Mouse (Mus musculus) kidney, embryonic 14.5 days (tissue): ENCODE measurements around the gene Tbx6. TPM values are rescaled to one million over a fixed set of nuclear protein-coding genes. Genes with fewer than 3 reads are reported as not detected.

Experiments used
- ATAC-seq: fragments of 200-750 bp; cut with Nextera tagmentation; 2 replicates; pipeline ENCODE4 v1.8.0; 2017; ENCODE audit warnings: moderate number of reproducible peaks, mild to moderate bottlenecking, moderate TSS enrichment, moderate library complexity; ENCODE audit not compliant: low FRiP score, low TSS enrichment
- H3K27ac ChIP-seq: fragments of 300-500 bp; sonication (generic); 2 replicates; pipeline ENCODE4 v1.5.1; 2014; ENCODE audit warnings: low read depth, mild to moderate bottlenecking, low read length, moderate library complexity, mixed read lengths
- H3K27me3 ChIP-seq: fragments of 300-500 bp; sonication (generic); 2 replicates; pipeline ENCODE4 v1.6.1; 2014; ENCODE audit warnings: mild to moderate bottlenecking, low read length; ENCODE audit not compliant: control insufficient read depth, insufficient read depth
- H3K36me3 ChIP-seq: fragments of 300-500 bp; sonication (generic); 2 replicates; pipeline ENCODE4 v1.6.1; 2014; ENCODE audit warnings: low read length, mixed read lengths; ENCODE audit not compliant: control insufficient read depth, insufficient read depth
- H3K4me1 ChIP-seq: fragments of 300-500 bp; sonication (generic); 2 replicates; pipeline ENCODE4 v1.6.1; 2014; ENCODE audit warnings: low read length, mixed read lengths; ENCODE audit not compliant: control insufficient read depth, insufficient read depth
- H3K4me2 ChIP-seq: fragments of 300-500 bp; sonication (generic); replicated peaks from 2 replicates; pipeline ENCODE4 v1.6.1; 2014; ENCODE audit warnings: low read depth, mild to moderate bottlenecking, low read length
- H3K4me3 ChIP-seq: fragments of 300-500 bp; sonication (generic); 2 replicates; pipeline ENCODE4 v1.5.1; 2014; ENCODE audit warnings: mild to moderate bottlenecking, low read length
- H3K9ac ChIP-seq: fragments of 300-500 bp; sonication (generic); 2 replicates; pipeline ENCODE4 v1.6.1; 2014; ENCODE audit warnings: low read depth, mild to moderate bottlenecking, low read length, moderate library complexity
- H3K9me3 ChIP-seq: fragments of 300-500 bp; sonication (generic); 2 replicates; pipeline ENCODE4 v1.6.1; 2016; ENCODE audit warnings: low read length; ENCODE audit not compliant: control insufficient read depth
- WGBS: fragments of 180-500 bp; shearing (Covaris S2); extraction: QIAGEN DNeasy Blood & Tissue Kit; methylation state at CpG from one replicate; pipeline ENCODE4 v1.1.7; 2014; 5-methylcytosine and 5-hydroxymethylcytosine counted together
- polyA plus RNA-seq: library from polyadenylated mRNA; unstranded; fragments of >200 nt; fragmentation: Nextera tagmentation; extraction: Ambion mirVana; gene quantifications from 2 replicates; pipeline ENCODE4 v1.2.1, GENCODE M21; 2014

The Tbx6 gene
- polyA plus RNA-seq, 1 experiment from 2014 or later, result 0.24 TPM

- H3K4me2 ChIP-seq, result no peak overlapping the region
- H3K36me3 ChIP-seq, result no peaks in the 10 kb centered on the region
- H3K27ac ChIP-seq, result no peak overlapping the region
- no peaks in the 10 kb centered on the region for H3K9me3 ChIP-seq
- WGBS, result 58% methylated on average over 8 of the region's 8 CpGs
- no peak overlapping the region for H3K4me3 ChIP-seq
- H3K9ac ChIP-seq, result no peak overlapping the region
- ATAC-seq, result no peak
- no peaks in the 10 kb centered on the region for H3K4me1 ChIP-seq
- H3K27me3 ChIP-seq, result no peaks in the 10 kb centered on the region
Measured at GRCm38 (mm10) chr7:126815726-126816222, 34.5 kb downstream of the Tbx6 start.

- Histone ChIP-seq H3K4me1 (no peaks in the 10 kb centered on the region), H3K27ac (no peak overlapping the region), H3K27me3 (no peaks in the 10 kb centered on the region), H3K4me3 (no peak overlapping the region), H3K4me2 (no peak overlapping the region), H3K9ac (no peak overlapping the region), H3K36me3 (no peaks in the 10 kb centered on the region), H3K9me3 (no peaks in the 10 kb centered on the region)
- 92% methylated on average over 8 of the region's 8 CpGs for WGBS
- no peak for ATAC-seq
Measured at GRCm38 (mm10) chr7:126816494-126816893, 35.2 kb downstream of the Tbx6 start.

- no peak overlapping the region for H3K9ac ChIP-seq
- no peaks in the 10 kb centered on the region for H3K4me1 ChIP-seq
- peaks cover 4% of the 10 kb centered on the region; the same call in 1 of the 2 replicates for H3K27me3 ChIP-seq
- 86% methylated on average over 7 of the region's 7 CpGs for whole genome bisulfite sequencing
- H3K9me3 ChIP-seq, result no peaks in the 10 kb centered on the region
- H3K36me3 ChIP-seq, result no peaks in the 10 kb centered on the region
- no peak overlapping the region for H3K27ac ChIP-seq
- H3K4me2 ChIP-seq, result no peak overlapping the region
- no peak for ATAC-seq
- H3K4me3 ChIP-seq, result no peak overlapping the region
Measured at GRCm38 (mm10) chr7:126817595-126817994, 36.3 kb downstream of the Tbx6 start.

- H3K4me3 ChIP-seq, result no peak overlapping the region
- no peak overlapping the region for H3K27ac ChIP-seq
- 0 out of 2 replicates have a peak, but pooled peaks cover 3% of the 10 kb centered on the region for H3K4me1 ChIP-seq
- no peak overlapping the region for H3K9ac ChIP-seq
- WGBS, result 27% methylated on average over 1 of the region's 1 CpGs
- H3K27me3 ChIP-seq, result peaks cover 11% of the 10 kb centered on the region
- H3K4me2 ChIP-seq, result no peak overlapping the region
- no peaks in the 10 kb centered on the region for H3K9me3 ChIP-seq
- ATAC-seq, result no peak
- no peaks in the 10 kb centered on the region for H3K36me3 ChIP-seq
Measured at GRCm38 (mm10) chr7:126818818-126819217, 37.5 kb downstream of the Tbx6 start.

- no peaks in the 10 kb centered on the region for H3K9me3 ChIP-seq
- 22% methylated on average over 7 of the region's 7 CpGs for WGBS
- peaks cover 15% of the 10 kb centered on the region for H3K27me3 ChIP-seq
- no peaks in the 10 kb centered on the region for H3K36me3 ChIP-seq
- ATAC-seq, result peak; percentile 44
- H3K27ac ChIP-seq, result no peak overlapping the region
- no peak overlapping the region for H3K4me2 ChIP-seq
- no peak overlapping the region for H3K9ac ChIP-seq
- H3K4me3 ChIP-seq, result no peak overlapping the region
- H3K4me1 ChIP-seq, result 0 out of 2 replicates have a peak, but pooled peaks cover 3% of the 10 kb centered on the region
Measured at GRCm38 (mm10) chr7:126821835-126822511, 40.7 kb downstream of the Tbx6 start.

- H3K4me3 ChIP-seq, result 0 out of 2 replicates have a peak overlapping the region, but pooled peaks have one; percentile 24
- H3K4me2 ChIP-seq, result no peak overlapping the region
- H3K36me3 ChIP-seq, result no peaks in the 10 kb centered on the region
- ATAC-seq, result 0 out of 2 replicates have a peak, but pooled peaks have one; percentile 6
- no peak overlapping the region for H3K27ac ChIP-seq
- H3K9me3 ChIP-seq, result no peaks in the 10 kb centered on the region
- 15% methylated on average over 9 of the region's 9 CpGs for WGBS
- H3K27me3 ChIP-seq, result peaks cover 15% of the 10 kb centered on the region
- H3K4me1 ChIP-seq, result 0 out of 2 replicates have a peak, but pooled peaks cover 3% of the 10 kb centered on the region
- H3K9ac ChIP-seq, result no peak overlapping the region
Measured at GRCm38 (mm10) chr7:126822741-126823140, 41.5 kb downstream of the Tbx6 start.

GRCm38 (mm10) chr7:126823202-126823711 is 42.0 kb downstream of the Tbx6 start:
- peaks cover 15% of the 10 kb centered on the region for H3K27me3 ChIP-seq
- H3K9me3 ChIP-seq, result no peaks in the 10 kb centered on the region
- 0 out of 2 replicates have a peak overlapping the region, but pooled peaks have one; percentile 40 for H3K9ac ChIP-seq
- no peak overlapping the region for H3K27ac ChIP-seq
- WGBS, result 0% methylated on average over 9 of the region's 19 CpGs
- 0 out of 2 replicates have a peak, but pooled peaks have one; percentile 36 for ATAC-seq
- H3K4me3 ChIP-seq, result peak overlapping the region; percentile 24
- 0 out of 2 replicates have a peak, but pooled peaks cover 3% of the 10 kb centered on the region for H3K4me1 ChIP-seq
- peak overlapping the region; percentile 55 for H3K4me2 ChIP-seq
- H3K36me3 ChIP-seq, result no peaks in the 10 kb centered on the region

GRCm38 (mm10) chr7:126823940-126824339 is 42.7 kb downstream of the Tbx6 start:
- Histone ChIP-seq H3K27ac (no peak overlapping the region), H3K9ac (no peak overlapping the region), H3K4me3 (no peak overlapping the region), H3K4me1 (0 out of 2 replicates have a peak, but pooled peaks cover 3% of the 10 kb centered on the region), H3K36me3 (no peaks in the 10 kb centered on the region), H3K4me2 (no peak overlapping the region; the same call in 1 of the 2 replicates), H3K9me3 (no peaks in the 10 kb centered on the region), H3K27me3 (peaks cover 16% of the 10 kb centered on the region)
- ATAC-seq, result no peak
- WGBS, result 17% methylated on average over 10 of the region's 10 CpGs

GRCm38 (mm10) chr7:126825403-126825802 is 44.1 kb downstream of the Tbx6 start:
- no peak overlapping the region for H3K27ac ChIP-seq
- no peak overlapping the region for H3K4me2 ChIP-seq
- no peak for ATAC-seq
- H3K27me3 ChIP-seq, result peaks cover 19% of the 10 kb centered on the region
- 0 out of 2 replicates have a peak, but pooled peaks cover 3% of the 10 kb centered on the region for H3K4me1 ChIP-seq
- no peaks in the 10 kb centered on the region for H3K36me3 ChIP-seq
- no peak overlapping the region for H3K4me3 ChIP-seq
- no peak overlapping the region for H3K9ac ChIP-seq
- no peaks in the 10 kb centered on the region for H3K9me3 ChIP-seq
- 26% methylated on average over 8 of the region's 8 CpGs for WGBS
